Mouse (Mus musculus) spleen, embryonic (tissue): ENCODE results near the gene Uso1.

Source experiments
- CTCF ChIA-PET: fragments of 350-600 bp; sonication (Branson Sonifier 250); formaldehyde crosslinking; loops from one replicate; lab custom pipeline; 2022; lab: Charles Lee

Gene Uso1

GRCm38 (mm10) chr5:92188881-92189483, 51.2 kb downstream of the Uso1 start:
- CTCF ChIA-PET, result no interaction called here

DNA sequence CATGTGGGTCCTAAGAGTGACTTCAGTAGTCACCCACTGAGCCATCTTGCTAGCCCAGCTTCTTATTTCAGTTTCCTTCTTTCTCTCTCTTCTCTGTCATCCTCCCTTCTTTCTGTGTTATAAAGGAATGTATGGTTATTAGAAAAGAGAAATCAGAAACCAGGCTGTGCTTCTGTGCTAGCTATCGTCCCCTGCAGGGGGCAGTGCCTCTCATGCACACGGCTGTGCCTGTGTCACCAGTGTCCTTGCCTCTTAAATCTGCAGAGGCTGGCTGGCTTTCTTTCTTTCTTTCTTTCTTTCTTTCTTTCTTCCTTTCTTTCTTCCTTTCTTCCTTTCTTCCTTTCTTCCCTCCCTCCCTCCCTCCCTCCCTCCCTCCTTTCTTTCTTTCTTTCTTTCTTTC, 58.0 kb downstream of the Uso1 start:
- CTCF ChIA-PET, result interaction anchor here (0.6 to 0.7 kb wide), 3 partner anchors 87 to 186 kb away, joined by 3 to 19 read pairs (median 9); no protein-coding TSS in a partner anchor

DNA sequence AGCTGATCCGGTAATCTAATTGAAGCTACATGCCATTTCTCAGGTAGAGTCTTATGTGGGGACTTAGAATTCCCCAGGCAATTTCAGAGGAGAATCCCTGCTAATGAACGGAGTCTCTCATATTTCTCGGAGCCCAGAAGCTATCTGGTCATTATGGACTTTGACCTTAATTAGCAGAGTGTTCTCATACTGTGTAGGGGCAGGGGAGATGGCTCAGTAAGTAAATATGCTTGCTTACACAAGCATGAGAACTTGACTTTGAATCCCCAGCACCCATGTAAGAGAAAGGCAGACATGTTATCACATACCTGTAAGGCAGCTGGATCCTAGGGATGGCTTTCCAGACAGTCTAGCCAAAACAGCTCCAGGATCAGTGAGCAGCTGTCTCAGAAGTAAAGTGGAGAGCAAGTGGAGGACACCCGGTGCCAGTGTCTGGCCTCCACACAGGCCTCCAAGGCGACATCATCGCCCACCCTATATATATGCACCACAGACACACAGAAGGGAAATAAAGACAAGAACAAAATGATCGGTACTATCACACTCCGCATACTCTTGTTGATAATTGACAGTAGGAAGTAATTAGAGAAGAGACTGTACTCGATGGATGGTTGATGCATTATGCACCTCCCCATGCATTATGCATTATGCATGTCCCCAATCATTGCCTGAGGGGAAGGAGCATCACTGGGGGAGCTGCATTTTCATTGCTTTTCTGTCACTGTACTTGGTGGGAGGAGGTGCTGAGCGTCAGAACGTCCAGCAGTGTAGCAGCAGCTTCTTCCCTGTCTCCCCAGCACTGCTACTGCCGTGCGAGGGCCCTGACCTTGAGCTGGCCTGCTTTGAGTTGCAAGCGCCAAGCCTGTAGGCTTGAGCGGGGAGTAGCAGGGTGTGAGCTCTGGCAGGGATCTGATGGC, 59.4 kb downstream of the Uso1 start:
- CTCF ChIA-PET, result no interaction called here

DNA sequence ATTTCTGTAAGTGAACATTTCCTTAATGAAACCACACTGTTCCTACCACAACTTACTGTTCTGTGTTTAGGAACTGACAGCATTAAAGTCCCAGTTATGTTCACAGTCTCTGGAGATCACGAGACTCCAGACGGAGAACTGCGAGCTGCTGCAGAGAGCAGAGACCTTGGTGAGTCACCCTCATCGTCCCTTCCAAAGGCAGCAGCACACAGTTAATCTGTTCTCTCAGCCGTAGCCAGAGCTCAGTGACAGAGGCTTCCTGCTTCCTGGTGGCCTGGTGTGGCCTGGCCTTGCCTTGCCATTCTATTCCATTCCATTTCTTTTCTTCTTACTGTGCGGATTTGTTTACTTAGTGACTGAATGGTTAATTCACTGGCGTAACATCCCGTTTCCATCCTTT, 60.5 kb downstream of the Uso1 start:
- CTCF ChIA-PET, result no interaction called here

DNA sequence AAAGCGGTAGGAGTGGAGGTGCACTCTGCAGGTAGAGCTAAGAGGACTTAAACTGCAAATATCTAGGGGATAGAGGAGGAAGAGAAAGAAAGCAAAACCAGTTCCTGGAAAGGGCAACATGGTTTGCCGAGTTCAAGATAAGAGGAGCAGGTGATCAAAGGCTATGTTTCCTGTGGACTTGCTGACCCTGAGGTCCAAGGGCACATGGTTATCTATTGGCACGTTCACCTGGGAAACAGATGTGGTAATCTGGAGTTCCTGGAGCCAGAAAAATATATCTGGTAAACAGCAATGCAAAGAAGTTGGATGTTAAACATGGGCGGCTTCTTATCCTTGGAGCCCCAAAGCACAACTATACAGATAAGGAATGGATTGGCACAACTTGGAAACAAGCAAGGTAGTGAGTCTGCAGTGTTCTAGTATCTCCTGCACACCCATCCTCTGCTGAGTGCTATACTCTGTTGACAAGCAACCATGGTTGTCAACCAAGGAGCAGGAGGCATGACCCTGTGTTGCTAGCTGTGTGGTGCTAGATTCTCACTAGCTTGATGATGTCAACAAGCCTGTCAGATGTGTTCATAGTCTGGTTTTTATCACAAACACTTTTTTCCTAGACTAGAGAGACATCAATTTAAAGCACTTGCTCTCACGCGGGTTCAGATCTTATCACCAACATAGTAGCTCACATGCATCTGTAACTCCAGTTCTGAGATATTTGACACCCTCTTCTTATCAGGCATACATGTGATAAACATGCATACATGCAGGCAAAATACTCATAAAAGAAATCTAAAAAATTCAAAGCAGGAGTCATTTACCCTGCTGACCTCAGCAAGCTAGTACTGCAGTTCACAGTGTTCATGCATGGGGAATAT, 66.7 kb downstream of the Uso1 start:
- CTCF ChIA-PET, result no interaction called here

DNA sequence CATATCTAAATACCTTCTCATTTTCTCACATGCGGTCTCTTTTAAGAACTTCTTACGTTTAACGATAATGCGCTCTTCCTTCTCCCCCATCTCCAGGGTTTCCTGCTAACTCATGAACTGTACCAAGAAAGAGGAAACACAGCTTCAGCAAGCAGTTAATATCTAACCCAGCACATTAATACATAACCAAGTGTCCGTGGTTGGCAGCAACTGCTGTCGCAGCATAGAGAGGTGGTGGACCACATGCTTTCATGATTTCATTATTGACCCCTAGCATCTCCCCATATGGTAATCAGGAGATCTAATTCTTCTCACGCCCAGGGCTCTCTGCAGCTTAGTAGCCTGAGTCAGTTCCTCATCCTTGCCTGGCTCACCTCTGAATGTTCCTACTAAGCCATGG, 67.4 kb downstream of the Uso1 start:
- CTCF ChIA-PET, result interaction anchor here (0.5 to 0.7 kb wide), 2 partner anchors 78 to 1567 kb away, joined by 3 read pairs; no protein-coding TSS in a partner anchor

DNA sequence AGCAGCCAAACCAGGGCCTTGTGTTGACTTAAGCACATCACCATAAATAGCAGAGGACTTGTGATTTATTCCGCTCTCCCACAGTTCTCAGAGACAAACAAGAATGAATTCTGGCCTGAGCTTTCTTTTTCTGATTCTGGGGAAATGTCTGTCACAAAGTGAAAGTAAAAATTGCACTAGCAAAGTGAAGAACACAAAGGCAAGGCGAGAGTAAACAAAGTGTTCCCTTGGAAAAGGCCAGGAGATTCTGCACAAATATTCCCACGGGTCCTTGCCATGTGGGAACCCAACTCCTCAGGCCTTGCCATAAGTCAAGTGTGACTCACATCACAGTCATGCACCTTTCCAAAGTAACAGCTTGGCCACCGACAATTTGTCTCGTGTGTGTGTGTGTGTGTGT, 68.0 kb downstream of the Uso1 start:
- CTCF ChIA-PET, result interaction anchor here (0.6 to 0.7 kb wide), 2 partner anchors 21 to 1567 kb away, joined by 3 to 10 read pairs; no protein-coding TSS in a partner anchor

DNA sequence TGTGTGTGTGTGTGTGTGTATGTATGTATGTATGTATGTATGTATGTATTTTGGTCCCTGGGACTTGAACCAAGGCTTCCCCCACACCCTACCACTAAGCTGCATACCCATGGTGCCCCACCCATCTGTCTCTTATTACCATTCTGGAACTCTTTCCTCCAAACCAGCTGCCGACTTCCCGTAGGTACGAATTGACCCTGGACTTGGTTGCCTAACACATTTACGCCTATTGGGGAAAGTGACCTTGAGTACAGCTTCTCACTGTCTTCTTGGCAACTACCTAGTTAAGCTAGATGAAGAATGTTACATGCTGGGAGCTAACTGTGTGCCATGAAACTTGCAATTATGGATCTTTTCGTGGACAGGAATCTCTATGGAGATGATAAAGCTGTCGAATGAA, 68.4 kb downstream of the Uso1 start:
- CTCF ChIA-PET, result interaction anchor here (0.6 kb wide), 1 partner anchor 20 kb away, joined by 10 read pairs; no protein-coding TSS in a partner anchor

DNA sequence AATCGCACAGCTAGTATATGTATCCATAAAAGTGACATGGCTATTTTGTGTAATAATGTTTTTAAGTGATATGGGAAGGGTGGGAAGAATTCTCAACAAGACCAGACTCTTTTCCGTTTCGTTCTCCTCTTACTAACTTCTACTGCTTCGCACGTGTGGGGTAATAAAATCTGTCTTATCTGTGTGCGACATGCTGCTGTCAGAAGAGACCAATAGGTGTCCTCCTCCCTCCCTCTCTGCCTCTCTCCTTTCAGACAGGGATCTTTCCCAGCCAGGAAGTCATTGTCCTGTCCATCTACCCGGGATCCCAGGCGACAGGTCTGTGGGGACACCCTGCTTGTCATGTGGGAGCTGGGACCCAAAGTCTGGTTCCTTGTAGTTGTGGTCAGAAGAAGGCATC, 72.5 kb downstream of the Uso1 start:
- CTCF ChIA-PET, result no interaction called here

DNA sequence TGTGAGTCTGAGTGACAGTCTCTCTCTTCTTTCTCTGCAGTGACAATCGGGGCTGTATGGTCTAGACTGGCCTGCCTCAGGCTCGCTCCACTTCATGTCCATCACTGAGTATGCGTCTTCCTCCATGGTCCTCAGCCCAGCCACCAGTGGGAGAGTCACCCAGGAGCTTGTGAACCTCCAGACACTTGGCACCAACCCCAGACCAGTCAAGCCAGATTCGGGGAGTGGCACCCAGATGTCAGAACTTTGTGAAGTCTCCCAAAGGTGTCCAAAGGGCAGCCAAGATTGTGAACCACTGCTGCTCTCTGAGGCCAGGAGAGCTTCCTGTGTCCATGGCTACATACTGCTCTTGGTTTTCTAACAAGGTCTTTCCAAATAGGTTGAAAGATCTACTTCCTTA, 74.5 kb downstream of the Uso1 start:
- CTCF ChIA-PET, result no interaction called here

DNA sequence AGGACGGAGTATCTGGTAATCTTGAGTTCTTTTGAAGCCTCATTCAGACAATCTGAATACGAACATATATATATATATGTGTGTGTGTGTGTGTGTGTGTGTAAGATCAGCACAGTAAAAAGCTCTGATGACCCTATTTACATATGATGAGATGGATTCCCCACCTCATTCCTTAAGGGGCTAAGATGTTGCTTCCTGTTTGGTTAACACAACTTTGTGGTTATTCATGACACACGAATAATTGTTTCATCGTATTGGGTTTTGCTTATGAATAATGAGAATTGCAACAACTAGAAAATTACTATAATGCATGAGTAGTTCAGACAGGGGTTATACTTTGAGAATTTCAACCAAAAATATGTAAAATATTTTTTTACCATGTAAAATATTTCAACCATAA, 77.6 kb downstream of the Uso1 start, which contains the start of gene U90926:
U90926 (minus strand) TSS at position 101 of the 400 bp plus-strand sequence.
- CTCF ChIA-PET, result no interaction called here

GRCm38 (mm10) chr5:92218915-92219793, 81.4 kb downstream of the Uso1 start:
- CTCF ChIA-PET, result no interaction called here

DNA sequence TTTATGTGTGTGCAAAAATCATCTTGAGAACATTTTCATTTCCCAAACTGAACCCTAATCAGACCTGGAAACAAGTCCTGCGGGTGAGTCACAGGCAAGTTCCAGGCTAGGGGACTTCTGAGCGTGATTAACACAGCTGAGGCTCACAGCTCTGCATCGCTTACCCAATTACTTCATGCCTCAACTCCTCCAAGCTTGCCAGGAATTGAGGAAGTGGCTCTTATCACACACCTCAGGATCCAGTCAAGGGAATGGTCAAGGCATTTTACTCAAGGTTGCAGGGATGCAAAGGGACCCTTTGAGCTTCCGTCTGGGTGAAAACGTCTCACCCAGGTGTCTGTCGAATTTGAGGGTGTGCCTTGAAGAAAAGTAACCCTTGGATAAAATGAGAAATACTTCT, 82.1 kb downstream of the Uso1 start:
- CTCF ChIA-PET, result no interaction called here

- CTCF ChIA-PET, result no interaction called here
Observed at GRCm38 (mm10) chr5:92220287-92220902, 82.7 kb downstream of the Uso1 start.

DNA sequence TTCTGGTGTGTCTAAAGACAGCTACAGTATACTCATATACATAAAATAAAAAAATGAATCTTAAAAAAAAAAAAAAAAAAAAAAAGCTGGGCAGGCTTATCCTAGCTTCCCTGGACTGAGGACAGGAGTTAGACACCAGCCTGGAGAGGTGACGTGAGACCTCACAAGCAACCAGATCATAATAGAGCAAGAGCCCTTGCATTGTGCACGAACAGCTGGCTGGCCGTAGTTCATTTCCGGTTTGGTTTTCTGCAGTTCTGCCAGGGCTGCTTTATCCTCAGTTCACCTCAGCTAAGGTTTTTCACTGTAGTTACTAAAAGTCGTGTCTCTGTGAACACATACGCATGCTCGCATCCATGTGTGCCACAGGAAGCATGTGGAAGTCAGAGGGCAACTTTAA, 90.0 kb downstream of the Uso1 start:
- CTCF ChIA-PET, result no interaction called here

GRCm38 (mm10) chr5:92228776-92229175, 91.0 kb downstream of the Uso1 start:
- CTCF ChIA-PET, result no interaction called here

- CTCF ChIA-PET, result no interaction called here
Observed at GRCm38 (mm10) chr5:92229514-92229913, 91.8 kb downstream of the Uso1 start.

DNA sequence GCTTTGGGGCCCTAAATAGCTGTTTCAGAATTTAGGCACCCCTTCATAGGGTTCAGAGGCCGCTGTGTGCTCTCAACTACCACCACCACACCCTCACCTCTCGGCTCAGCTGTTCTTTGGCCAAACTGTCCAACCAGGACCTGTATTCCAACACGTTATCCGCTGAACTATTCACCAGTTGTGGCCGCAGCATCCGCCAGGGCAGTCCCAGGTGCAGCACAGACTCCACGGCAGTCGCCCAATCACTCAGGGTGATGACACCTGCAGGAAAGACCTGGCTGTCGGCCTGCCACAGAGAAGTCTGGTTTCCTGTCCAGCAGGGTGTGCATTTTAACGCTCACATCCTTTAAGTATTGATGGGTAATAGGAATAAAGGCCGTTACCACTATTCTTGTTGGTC, 92.6 kb downstream of the Uso1 start:
- CTCF ChIA-PET, result no interaction called here

GRCm38 (mm10) chr5:92231836-92232235, 94.1 kb downstream of the Uso1 start:
- CTCF ChIA-PET, result interaction anchor here (0.5 kb wide), 1 partner anchor 1857 kb away, joined by 3 read pairs; no protein-coding TSS in a partner anchor

DNA sequence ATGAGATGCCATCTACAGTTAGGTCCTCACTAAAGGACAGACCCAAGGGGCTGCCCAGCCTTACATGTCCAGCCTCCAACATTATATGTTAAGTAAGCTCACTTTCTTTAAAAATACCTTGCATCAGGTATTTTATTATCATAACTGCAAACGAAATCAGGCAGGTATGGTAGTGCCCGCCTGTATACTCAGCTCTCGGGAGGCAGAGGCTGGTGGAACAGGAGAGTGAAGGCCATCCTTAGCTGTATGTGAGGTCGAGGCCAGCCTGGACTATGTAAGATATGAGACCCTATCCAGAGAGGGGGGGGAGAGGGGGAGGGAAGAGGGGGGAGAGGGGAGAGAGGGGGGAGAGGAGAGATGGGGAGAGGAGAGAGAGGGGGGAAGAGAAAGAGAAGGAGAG, 95.6 kb downstream of the Uso1 start:
- CTCF ChIA-PET, result interaction anchor here (0.7 kb wide), 1 partner anchor 95 kb away, joined by 3 read pairs; no protein-coding TSS in a partner anchor
